Mouse (Mus musculus) brain, embryonic 14.5 days (tissue): Measurements from ENCODE around the gene Rnf152. TPM values are rescaled to one million over a fixed set of nuclear protein-coding genes. Genes with fewer than 3 reads are reported as not detected.
A peak's percentile ranks its signal among the peaks of the same experiment; 100 is the strongest.

ENCODE experiments used
- DNase-seq: peaks from one replicate; pipeline ENCODE4 v3.0.0-alpha.2; 2011; ENCODE audit warnings: low read depth
- CTCF ChIP-seq: fragments of 200-500 bp; IDR thresholded peaks from 2 replicates; pipeline ENCODE4 v1.5.1; 2012; ENCODE audit warnings: inconsistent platforms, mild to moderate bottlenecking, moderate library complexity, borderline replicate concordance; ENCODE audit not compliant: insufficient read depth, insufficient read length; ENCODE audit errors: extremely low read depth
- POLR2A ChIP-seq: fragments of 200-500 bp; IDR thresholded peaks from 2 replicates; pipeline ENCODE4 v1.6.1; 2012; ENCODE audit warnings: mild to moderate bottlenecking, inconsistent platforms, borderline replicate concordance; ENCODE audit not compliant: poor library complexity, insufficient read depth, insufficient read length, severe bottlenecking; ENCODE audit errors: extremely low read depth
- polyA plus RNA-seq: library from polyadenylated mRNA; depleted of rRNA; stranded (reverse); fragments of >200 nt; gene quantifications from 2 replicates; pipeline ENCODE4 v1.2.3, GENCODE M21; 2012

Rnf152 gene
- polyA plus RNA-seq, 1 experiment: 23.0 TPM

DNA sequence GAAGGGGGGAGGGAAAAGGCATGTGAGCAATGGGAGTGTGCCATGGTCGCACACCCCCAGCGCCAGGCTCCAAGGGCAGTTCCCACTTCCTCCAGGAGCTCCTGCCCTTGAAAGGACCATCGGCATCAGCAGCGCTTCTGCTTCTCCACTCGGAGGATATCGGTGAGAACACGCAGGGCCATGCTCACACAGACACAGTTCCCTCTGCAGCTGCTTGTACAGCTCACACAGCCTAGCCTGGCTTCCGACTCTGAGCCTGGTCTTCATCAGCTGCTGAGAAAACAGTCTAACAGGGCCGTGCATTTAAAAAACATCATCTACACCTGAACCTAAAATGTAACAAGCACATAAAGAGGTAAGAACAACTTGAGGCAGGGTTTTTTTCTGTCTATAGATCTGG lies 54.7 kb downstream of the Rnf152 start:
- peak; percentile 60 for DNase-seq
- TF ChIP-seq CTCF: no peak
- no peak for TF ChIP-seq POLR2A

GRCm38 (mm10) chr1:105291859-105292258 lies 64.7 kb downstream of the Rnf152 start:
- no peak for TF ChIP-seq CTCF
- no peak for TF ChIP-seq POLR2A
- no peak for DNase-seq

- TF ChIP-seq POLR2A (no peak), CTCF (no peak)
- no peak for DNase-seq
Measured at GRCm38 (mm10) chr1:105287536-105287935, 69.0 kb downstream of the Rnf152 start.

DNA sequence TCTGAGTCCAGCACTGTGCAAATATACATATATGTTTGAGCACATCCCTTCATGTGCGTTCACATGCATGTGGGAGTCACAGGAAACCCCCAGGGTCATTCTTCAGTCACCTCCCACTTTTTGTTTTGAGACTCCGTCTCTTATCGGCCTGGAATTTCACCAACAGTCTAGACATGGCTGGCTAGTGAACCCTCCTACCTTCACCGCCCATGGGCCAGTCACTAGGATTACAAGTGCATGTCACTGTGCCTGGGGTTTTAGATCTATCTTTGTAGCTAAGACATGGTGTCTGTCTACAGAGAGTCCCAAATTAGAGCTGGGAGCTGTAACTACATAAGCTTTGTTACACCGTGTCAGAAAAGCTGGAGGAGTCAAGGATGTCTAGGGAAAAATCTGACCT lies 69.6 kb downstream of the Rnf152 start:
- no peak for TF ChIP-seq CTCF
- TF ChIP-seq POLR2A: no peak
- DNase-seq: no peak

- TF ChIP-seq CTCF: no peak
- no peak for TF ChIP-seq POLR2A
- DNase-seq: no peak
Measured at GRCm38 (mm10) chr1:105285001-105285400, 71.5 kb downstream of the Rnf152 start.

- DNase-seq: no peak
- TF ChIP-seq POLR2A (no peak), CTCF (no peak)
Measured at GRCm38 (mm10) chr1:105284116-105284515, 72.4 kb downstream of the Rnf152 start.

GRCm38 (mm10) chr1:105281277-105281676 lies 75.2 kb downstream of the Rnf152 start:
- TF ChIP-seq CTCF: no peak
- TF ChIP-seq POLR2A: no peak
- peak; percentile 4 for DNase-seq

GRCm38 (mm10) chr1:105280160-105280559 lies 76.3 kb downstream of the Rnf152 start:
- no peak for TF ChIP-seq POLR2A
- TF ChIP-seq CTCF: no peak
- DNase-seq: no peak

DNA sequence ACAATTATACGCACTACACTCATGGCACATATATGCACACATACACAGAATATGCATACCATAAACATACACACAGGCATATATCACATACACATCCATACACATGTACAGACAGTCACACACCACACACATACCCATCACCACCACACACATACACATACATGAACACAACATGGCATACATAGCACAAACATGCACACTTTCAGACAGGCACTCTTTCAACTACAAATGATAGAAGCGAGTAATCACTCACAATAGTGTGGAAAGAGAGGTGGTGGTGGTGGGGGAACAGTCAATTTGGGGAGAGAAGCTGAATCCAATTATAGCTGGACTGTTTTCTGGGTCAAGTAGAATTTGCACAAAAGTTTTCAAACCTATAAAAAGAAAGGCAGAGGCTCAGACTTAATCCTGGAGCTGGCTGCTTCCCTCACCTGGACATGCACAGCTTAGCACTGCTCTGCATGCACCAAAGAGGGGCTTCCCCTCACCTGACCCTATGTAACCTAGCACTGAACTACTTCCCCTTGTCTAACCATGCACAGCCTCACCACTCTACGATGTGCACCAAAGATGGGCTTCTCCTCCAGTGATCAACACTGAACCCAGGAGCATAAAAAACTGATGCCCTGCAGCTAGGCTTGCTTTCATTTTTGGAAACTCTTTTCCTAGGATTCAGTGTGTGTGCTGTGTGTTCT lies 81.9 kb downstream of the Rnf152 start:
- no peak for DNase-seq
- TF ChIP-seq POLR2A (no peak), CTCF (no peak)

- DNase-seq: no peak
- TF ChIP-seq POLR2A (no peak), CTCF (no peak)
Measured at GRCm38 (mm10) chr1:105271104-105271503, 85.4 kb downstream of the Rnf152 start.

GRCm38 (mm10) chr1:105263283-105264033 lies 93.1 kb downstream of the Rnf152 start:
- no peak for DNase-seq
- TF ChIP-seq POLR2A: no peak
- no peak for TF ChIP-seq CTCF

- TF ChIP-seq POLR2A (no peak), CTCF (no peak)
- no peak for DNase-seq
Measured at GRCm38 (mm10) chr1:105260200-105260599, 96.3 kb downstream of the Rnf152 start.

DNA sequence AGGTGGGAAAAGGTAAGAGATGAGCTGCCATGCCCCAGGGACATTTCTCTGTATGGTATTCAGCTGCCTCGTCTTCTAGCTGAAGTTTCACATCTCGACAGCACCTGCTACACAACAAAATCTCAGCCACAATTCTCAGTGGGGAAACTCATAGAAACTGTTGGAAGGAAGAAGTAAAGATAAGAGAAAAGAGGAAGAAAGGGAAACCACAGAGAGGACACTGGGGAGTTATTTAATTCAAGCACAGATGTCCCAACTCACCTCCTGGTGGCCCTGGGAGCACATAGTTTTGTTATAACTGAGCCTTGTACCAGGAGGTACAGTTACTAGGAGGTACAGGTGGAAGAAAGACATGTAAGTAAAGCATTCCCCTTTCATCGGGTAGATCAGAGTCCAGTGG lies 99.3 kb downstream of the Rnf152 start:
- no peak for TF ChIP-seq POLR2A
- no peak for TF ChIP-seq CTCF
- no peak for DNase-seq

DNA sequence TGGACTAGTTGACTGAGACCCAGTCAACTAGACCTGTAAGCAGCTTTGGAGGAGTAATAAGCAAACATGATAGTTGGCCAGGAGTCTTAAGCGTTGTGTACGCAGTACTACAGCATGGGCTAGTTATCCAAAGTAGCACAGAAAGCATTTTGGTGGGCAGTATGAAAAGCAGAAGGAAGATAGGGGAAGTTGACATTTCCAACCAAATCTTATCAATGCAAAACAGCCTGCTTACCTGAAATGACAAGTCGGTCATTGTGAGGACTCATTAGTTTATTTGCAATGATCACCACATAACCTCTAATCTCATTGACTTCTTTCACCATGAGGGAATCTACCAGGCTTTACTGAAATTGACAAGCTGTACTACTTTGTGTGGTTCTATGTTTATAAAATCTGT lies 107.3 kb downstream of the Rnf152 start:
- DNase-seq: no peak
- TF ChIP-seq CTCF (no peak), POLR2A (no peak)
